Mouse (Mus musculus) CD8-positive naive resting alpha-beta T cell, adult 2 months (primary cell): ENCODE results near the gene Atl2.

Experiments used
- DNase-seq, 2 experiments: peaks; one replicate each; pipeline ENCODE4 v3.0.0; 2022; ENCODE audit warnings: low read depth in 2 of 2, low spot score in 2 of 2

Gene Atl2

DNA sequence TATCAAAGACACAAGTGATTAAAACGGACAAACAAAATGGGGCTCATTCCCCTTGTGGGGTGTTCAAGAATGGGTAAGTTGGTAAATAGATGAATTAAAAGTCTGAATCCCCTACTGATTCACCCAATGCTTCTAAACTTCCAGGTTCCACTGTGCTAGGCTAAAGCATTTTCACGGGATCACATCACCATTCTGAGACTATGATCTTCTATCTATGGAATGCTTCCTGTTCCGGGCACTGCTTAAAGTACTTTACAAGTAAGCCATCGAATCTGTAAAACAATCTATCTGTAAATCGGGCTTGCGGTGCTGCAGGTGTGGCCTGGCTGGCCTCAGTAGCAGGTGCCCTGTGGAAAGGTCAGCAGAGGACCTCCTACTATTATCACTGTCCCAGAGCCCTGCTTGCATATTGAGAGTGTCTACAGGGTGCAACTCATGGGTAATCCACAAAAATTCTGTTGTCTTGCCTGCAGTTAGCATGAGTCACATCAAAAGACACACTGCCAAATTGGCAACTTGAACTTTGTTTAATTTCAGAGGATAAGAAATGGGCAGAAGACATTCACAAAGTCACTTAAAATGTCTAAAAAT, 2.3 kb upstream of the Atl2 start:
- no peak for DNase-seq

GRCm38 (mm10) chr17:79897666-79898065, 1.7 kb upstream of the Atl2 start:
- no peak for DNase-seq

GRCm38 (mm10) chr17:79894971-79895882, 696 bp downstream of the Atl2 start:
- DNase-seq: peak; percentile 53 to 66

DNA sequence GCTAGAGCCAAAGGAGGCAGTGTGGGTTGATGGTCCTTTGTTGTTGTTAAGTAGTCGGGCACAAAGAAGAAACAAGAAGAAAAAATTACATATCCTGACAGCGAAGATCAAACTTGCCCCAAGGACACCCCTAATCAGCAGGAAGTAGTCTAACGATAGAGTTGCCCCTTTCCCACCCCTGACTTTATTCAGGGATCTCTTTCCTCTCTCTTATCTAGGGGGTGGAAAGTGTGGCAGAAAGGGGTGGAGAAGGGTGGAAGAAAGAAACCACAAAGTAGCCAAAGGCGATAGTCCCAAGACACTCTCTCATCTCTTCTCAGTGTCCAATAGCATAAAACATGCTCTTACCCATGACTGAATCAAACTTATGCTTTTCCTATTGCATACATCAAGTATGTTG, 1.9 kb downstream of the Atl2 start:
- DNase-seq: no peak

- DNase-seq: no peak
These were observed 4.0 kb downstream of the Atl2 start for GRCm38 (mm10) chr17:79891944-79892343.

GRCm38 (mm10) chr17:79887926-79888325, 8.0 kb downstream of the Atl2 start:
- DNase-seq: no peak

GRCm38 (mm10) chr17:79883198-79883597, 12.7 kb downstream of the Atl2 start:
- no peak for DNase-seq

- no peak for DNase-seq
These were observed 30.9 kb downstream of the Atl2 start for GRCm38 (mm10) chr17:79865027-79865426.

- no peak for DNase-seq
These were observed 31.4 kb downstream of the Atl2 start for GRCm38 (mm10) chr17:79864503-79864902.

DNA sequence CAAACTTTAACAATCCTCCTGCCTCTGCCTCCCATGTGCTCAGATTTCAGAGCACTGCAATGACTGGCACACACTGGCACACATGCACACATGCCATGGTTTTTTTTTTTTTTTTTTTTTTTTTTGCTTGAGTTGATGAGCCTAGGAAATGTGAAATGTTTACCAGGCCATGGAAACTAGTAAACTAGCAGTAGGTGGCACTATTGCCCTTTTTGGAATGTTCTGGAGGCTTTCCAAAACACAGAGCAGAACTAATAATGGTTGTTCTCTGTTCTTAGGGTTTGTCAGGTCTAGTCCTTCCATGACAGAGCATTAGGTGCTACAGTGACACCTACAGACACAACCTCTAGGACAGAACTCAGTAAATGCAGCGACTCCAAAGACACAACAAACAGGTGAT, 33.9 kb downstream of the Atl2 start:
- DNase-seq: no peak

GRCm38 (mm10) chr17:79855533-79855932, 40.4 kb downstream of the Atl2 start:
- DNase-seq: no peak

GRCm38 (mm10) chr17:79848385-79848784, 47.5 kb downstream of the Atl2 start:
- DNase-seq: no peak

DNA sequence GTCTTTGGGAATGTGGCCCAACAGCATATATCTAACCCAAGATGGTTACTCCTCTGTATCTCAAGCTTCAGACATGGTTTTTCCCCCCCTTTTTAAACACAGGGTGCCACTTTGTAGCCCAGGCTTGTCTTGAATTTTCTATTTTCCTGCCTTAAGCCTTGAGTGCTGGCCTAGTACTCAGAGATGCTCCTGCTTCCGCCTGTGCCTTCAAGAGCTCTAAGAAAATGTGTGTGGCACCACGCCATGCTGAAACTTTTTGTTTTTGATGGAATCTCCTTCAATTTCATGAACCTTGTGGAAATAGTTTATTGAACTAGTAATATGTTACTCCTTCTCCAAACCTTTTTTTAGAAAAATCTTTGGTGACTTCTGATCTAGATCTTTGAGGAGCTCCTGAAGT, 49.7 kb downstream of the Atl2 start:
- DNase-seq: no peak

GRCm38 (mm10) chr17:79845695-79846094, 50.2 kb downstream of the Atl2 start:
- no peak for DNase-seq

DNA sequence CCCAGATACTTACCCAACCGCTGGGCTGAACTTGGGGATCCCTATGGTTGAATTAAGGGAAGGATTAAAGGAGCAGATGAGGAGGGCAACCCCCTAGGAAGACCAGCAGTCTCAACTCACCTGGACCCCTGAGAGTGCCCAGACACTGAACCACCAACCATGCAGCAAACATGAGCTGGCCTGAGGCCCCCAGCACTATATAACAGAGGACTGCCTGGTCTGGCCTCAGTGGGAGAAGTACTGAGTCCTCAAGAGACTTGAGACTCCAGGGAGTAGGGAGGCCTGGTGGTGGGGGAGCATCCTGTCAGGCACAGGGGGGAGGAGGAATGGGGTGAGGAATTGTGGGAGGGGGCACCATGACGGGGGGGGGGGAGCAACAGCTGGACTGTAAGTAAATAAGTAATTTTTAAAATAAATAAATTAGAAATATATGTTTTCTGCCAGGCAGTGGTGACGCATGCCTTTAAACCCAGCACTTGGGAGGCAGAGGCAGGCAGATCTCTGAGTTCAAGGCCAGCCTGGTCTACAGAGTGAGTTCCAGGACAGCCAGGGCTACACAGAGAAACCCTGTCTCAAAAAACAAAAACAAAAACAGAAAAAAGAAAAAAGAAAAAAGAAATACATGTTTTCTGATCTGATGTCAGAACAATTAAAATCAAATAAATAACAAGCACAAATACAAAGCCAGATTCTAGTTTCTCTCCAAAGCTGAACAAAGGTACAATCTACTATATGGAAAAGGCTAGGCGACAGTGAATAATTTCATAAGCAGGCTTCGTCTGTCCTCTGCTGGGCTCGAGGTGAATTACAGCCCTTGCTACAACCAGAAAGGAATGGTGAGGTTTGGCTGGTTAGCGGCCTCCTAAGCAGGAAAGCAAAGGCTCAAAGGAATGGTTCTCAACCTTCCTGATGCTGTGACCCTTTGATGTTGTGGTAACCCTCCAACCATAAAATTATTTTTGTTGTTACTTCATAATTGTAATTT, 55.4 kb downstream of the Atl2 start:
- DNase-seq: peak; percentile 37 to 60

- DNase-seq: no peak
These were observed 58.9 kb downstream of the Atl2 start for GRCm38 (mm10) chr17:79836978-79837377.

DNA sequence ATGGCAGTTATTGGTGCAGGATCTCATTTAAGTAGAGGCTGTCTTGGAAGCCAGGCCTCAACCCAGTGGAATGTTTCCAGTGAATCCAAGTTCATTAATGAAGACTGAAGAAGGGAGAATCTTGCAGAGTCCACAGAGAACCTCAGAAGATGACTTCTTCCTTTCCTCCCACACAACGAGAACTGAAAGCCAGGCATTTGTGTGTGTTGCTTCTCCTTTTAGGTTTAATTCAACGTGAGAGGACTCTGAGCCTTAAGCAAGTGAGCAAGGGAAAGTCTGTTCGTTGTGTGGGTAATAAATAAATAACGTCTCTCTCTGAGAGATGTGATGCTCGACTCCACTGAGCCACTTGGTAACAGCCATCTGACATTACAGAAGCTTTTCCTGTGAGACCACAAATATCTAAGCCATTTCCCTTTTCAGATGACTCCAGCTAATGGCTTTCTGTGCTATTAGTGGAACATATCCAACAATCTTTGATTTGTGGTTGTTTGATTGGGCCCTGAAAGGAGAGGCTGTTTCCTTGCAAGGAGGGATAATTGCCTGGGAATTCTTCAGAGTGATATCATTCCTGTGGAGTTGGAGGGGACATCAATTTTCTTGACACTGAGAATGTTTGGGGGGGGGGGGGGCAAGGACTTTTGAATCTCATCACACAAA, 60.1 kb downstream of the Atl2 start:
- no peak for DNase-seq

DNA sequence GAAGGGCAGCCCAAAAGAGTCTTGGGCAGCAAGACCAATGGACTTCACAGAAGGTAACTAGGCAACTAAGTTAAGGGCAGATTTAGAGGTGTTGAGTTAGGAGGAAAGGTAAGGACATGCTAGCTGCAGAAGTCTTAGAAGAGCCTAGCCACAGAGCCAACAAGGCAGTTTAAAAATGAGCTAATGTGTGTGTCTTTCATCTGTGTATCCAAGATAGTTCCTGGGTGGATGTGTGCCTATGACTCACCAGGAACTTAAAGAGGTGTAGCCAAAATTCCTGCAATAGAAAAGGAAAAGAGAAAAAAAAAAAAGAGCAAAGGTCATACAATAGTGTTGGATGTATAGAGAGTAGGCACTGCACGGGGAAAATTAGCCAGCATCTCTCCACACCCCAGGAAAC, 63.6 kb downstream of the Atl2 start:
- DNase-seq: no peak

GRCm38 (mm10) chr17:79826482-79827034, 69.4 kb downstream of the Atl2 start:
- peak in 1 of 2 experiments; percentile 22 for DNase-seq

DNA sequence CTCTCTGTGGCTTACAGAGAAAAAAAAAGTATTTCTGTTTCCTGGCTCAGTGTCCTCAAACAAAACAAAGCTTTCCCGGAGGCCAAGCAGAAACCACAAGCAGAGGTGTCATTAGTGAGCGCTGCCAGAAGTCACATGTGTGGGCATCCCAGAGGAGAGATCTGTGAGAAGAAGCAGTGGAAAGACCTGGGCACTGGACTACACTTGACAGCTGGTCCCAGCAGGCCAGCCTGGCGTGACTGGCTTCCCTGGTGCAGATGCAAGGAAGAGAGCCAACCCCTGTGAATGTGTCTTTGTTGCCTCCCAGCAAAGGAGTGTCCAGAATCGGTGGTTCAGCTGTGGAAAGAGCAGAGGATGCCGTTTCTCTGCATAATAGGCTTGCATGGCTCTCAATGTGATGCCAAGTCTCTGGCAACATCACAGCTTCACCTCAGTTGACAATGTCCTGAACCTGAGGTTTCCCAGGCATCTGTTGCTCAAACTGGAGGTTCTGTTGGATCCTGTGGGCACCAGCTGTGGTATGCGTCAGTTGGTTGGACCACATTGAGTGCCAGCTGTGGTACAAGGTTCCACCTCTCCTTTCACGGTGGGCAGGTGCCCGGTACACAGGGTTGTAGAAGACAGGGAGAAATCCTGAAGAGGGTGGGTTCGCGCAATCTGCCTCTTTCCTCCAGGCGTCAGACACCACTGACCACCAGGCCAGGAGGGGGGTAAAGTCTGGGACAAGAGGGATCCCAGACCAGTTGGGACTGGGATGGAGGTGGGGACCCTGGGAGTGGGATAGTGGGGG, 70.5 kb downstream of the Atl2 start:
- no peak for DNase-seq
